Mouse (Mus musculus) gonadal fat pad, adult 2 months (tissue): ENCODE measurements around the gene Lrsam1. TPM values are rescaled to one million over a fixed set of nuclear protein-coding genes. Genes with fewer than 3 reads are reported as not detected.

Source experiments
- DNase-seq: peaks from one replicate; pipeline ENCODE4 v3.0.0-alpha.2; 2012; ENCODE audit warnings: low read depth
- polyA plus RNA-seq: library from polyadenylated mRNA; depleted of rRNA; stranded (reverse); fragments of >200 nt; gene quantifications from 2 replicates; pipeline ENCODE4 v1.2.3, GENCODE M21; 2012

The Lrsam1 gene
- polyA plus RNA-seq, 1 experiment = 19.3 TPM

GRCm38 (mm10) chr2:32895606-32896106 lies 65.8 kb downstream of the Lrsam1 start:
- no peak for DNase-seq

GRCm38 (mm10) chr2:32894097-32894496 lies 67.3 kb downstream of the Lrsam1 start:
- no peak for DNase-seq

GRCm38 (mm10) chr2:32892490-32892889 lies 68.9 kb downstream of the Lrsam1 start:
- DNase-seq = no peak

GRCm38 (mm10) chr2:32891278-32891677 lies 70.1 kb downstream of the Lrsam1 start:
- DNase-seq = no peak

- DNase-seq = no peak
These were observed 71.1 kb downstream of the Lrsam1 start for GRCm38 (mm10) chr2:32890280-32890679.

- DNase-seq = no peak
These were observed 72.9 kb downstream of the Lrsam1 start for GRCm38 (mm10) chr2:32888551-32888950.

GRCm38 (mm10) chr2:32888029-32888428 lies 73.4 kb downstream of the Lrsam1 start:
- DNase-seq = no peak

GRCm38 (mm10) chr2:32884745-32885144 lies 76.7 kb downstream of the Lrsam1 start:
- no peak for DNase-seq

GRCm38 (mm10) chr2:32882283-32883043 lies 79.0 kb downstream of the Lrsam1 start:
- no peak for DNase-seq

- no peak for DNase-seq
These were observed 79.7 kb downstream of the Lrsam1 start for GRCm38 (mm10) chr2:32881723-32882122.

- DNase-seq = no peak
These were observed 80.4 kb downstream of the Lrsam1 start for GRCm38 (mm10) chr2:32881054-32881453.

- no peak for DNase-seq
These were observed 81.8 kb downstream of the Lrsam1 start for GRCm38 (mm10) chr2:32879593-32879992.

GRCm38 (mm10) chr2:32878396-32878795 lies 83.0 kb downstream of the Lrsam1 start:
- DNase-seq = no peak

GRCm38 (mm10) chr2:32877761-32878393 lies 83.5 kb downstream of the Lrsam1 start:
- no peak for DNase-seq

GRCm38 (mm10) chr2:32877303-32877702 lies 84.1 kb downstream of the Lrsam1 start:
- DNase-seq = no peak

- DNase-seq = no peak
These were observed 84.7 kb downstream of the Lrsam1 start for GRCm38 (mm10) chr2:32876490-32877302.

GRCm38 (mm10) chr2:32875675-32876489 lies 85.5 kb downstream of the Lrsam1 start, which contains the start of gene Fam129b:
Gene Fam129b (plus strand): TSS chr2:32876114.
- no peak for DNase-seq
